Mouse (Mus musculus) limb, embryonic 10.5 days (tissue): ENCODE measurements around the gene Oas1c. TPM values are rescaled to one million over a fixed set of nuclear protein-coding genes. Genes with fewer than 3 reads are reported as not detected.

ENCODE experiments used
- DNase-seq: peaks from one replicate; pipeline ENCODE4 v3.0.0-alpha.2; 2017; ENCODE audit warnings: low spot score
- H3K27ac ChIP-seq: fragments of 300-500 bp; sonication (generic); 2 replicates; pipeline ENCODE4 v1.5.1; 2016; ENCODE audit warnings: mild to moderate bottlenecking
- H3K27me3 ChIP-seq: fragments of 300-500 bp; sonication (generic); 2 replicates; pipeline ENCODE4 v1.6.1; 2016; ENCODE audit warnings: low read depth, mild to moderate bottlenecking; ENCODE audit not compliant: poor library complexity, severe bottlenecking
- H3K36me3 ChIP-seq: fragments of 300-500 bp; sonication (generic); 2 replicates; pipeline ENCODE4 v1.6.1; 2016; ENCODE audit warnings: mild to moderate bottlenecking, moderate library complexity
- H3K4me1 ChIP-seq: fragments of 300-500 bp; sonication (generic); 2 replicates; pipeline ENCODE4 v1.6.1; 2016
- H3K4me3 ChIP-seq: fragments of 300-500 bp; sonication (generic); 2 replicates; pipeline ENCODE4 v1.5.1; 2016; ENCODE audit warnings: mild to moderate bottlenecking, moderate library complexity
- H3K9me3 ChIP-seq: fragments of 300-500 bp; sonication (generic); replicated peaks from 2 replicates; pipeline ENCODE4 v1.6.1; 2016; ENCODE audit warnings: mild to moderate bottlenecking
- WGBS: fragments of 180-500 bp; shearing (Covaris S2); methylation state at CpG from one replicate; pipeline ENCODE4 v1.1.7; 2016; 5-methylcytosine and 5-hydroxymethylcytosine counted together
- polyA plus RNA-seq: library from polyadenylated mRNA; unstranded; fragments of >200 nt; fragmentation: Nextera tagmentation; extraction: Ambion mirVana; gene quantifications from 2 replicates; pipeline ENCODE4 v1.2.1, GENCODE M21; 2016

The Oas1c gene
- 0.23 and 0.43 TPM in 2 replicates for polyA plus RNA-seq

- Histone ChIP-seq H3K27me3 (no peaks in the 10 kb centered on the region), H3K4me3 (peak within 1 kb of the TSS; percentile 39), H3K9me3 (no peaks in the 10 kb centered on the region), H3K36me3 (no peaks in the 10 kb centered on the region), H3K4me1 (peaks cover 16% of the 10 kb centered on the region), H3K27ac (peak within 1 kb of the TSS; percentile 77)
- WGBS: 9% methylated on average over 18 of the region's 18 CpGs
- peak; percentile 75 for DNase-seq
Measured at GRCm38 (mm10) chr5:120811951-120812819, at the start of gene Oas1c. Gene Oas1c (minus strand): TSS chr5:120812514.

DNA sequence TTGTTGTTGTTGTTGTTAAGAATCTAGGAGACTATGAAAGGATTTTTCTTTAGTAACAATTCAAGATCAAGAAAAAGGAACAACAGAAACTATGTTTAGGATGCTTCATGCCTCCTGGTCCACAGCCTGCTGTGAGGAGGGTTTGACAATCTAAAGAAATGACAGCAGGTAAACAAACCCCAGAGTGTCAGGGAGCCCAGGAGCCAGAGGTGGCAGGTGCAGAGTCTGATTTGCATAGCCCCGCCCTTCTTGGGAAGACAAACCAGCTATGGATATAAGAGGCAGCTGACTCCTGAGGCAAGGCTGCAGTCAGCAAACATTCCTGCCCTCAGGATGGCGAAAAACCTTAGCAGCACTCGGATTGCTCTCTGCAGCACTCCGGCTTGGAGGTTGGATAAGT, 48.8 kb upstream of the Oas1c start, which contains the start of gene Oas1h:
TSS of gene Oas1h (plus strand) at position 301 of the 400 bp plus-strand sequence.
- Histone ChIP-seq H3K4me1 (no peaks in the 10 kb centered on the region), H3K4me3 (no peak within 1 kb of the TSS), H3K27ac (no peak within 1 kb of the TSS), H3K27me3 (no peaks in the 10 kb centered on the region), H3K36me3 (no peaks in the 10 kb centered on the region), H3K9me3 (no peaks in the 10 kb centered on the region)
- WGBS: 49% methylated on average over 4 of the region's 4 CpGs
- DNase-seq: no peak

GRCm38 (mm10) chr5:120859241-120859640, 46.9 kb upstream of the Oas1c start:
- no peak overlapping the region for H3K27ac ChIP-seq
- H3K9me3 ChIP-seq: 0 out of 2 replicates have a peak, but pooled peaks cover under 1% of the 10 kb centered on the region
- H3K4me1 ChIP-seq: no peaks in the 10 kb centered on the region
- WGBS: 81% methylated on average over 2 of the region's 2 CpGs
- no peak for DNase-seq
- H3K36me3 ChIP-seq: no peaks in the 10 kb centered on the region
- H3K4me3 ChIP-seq: no peak overlapping the region
- no peaks in the 10 kb centered on the region for H3K27me3 ChIP-seq

DNA sequence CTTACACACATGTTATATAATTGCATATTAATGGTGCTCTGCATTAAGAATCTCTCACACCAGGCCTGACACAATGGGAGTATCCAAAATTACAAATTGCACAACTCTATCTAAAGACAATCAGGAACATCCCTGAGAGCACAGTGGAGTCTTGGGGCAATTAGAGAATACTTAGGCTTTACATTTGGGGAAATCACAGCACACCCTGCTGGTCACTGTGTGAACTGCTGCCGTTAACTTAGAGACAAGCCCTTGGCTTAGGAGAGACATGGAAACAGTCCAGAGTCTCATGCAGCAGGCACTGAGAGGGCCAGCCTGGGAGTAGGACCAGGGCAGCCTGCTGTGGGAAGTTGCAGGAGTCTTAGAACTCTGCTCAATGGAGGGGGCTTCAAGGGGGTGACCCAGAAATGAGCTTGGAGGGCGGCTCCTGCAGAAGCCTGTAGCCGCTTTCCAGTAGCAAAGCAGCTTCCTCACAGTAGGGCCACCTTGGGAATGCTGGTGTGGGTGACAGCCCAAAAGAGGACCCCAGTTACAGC, 37.4 kb upstream of the Oas1c start:
- Histone ChIP-seq H3K27ac (no peak overlapping the region), H3K27me3 (no peaks in the 10 kb centered on the region), H3K9me3 (0 out of 2 replicates have a peak, but pooled peaks cover 1% of the 10 kb centered on the region), H3K4me3 (no peak overlapping the region), H3K36me3 (no peaks in the 10 kb centered on the region), H3K4me1 (no peaks in the 10 kb centered on the region)
- DNase-seq: peak; percentile 40
- 65% methylated on average over 3 of the region's 3 CpGs for WGBS

DNA sequence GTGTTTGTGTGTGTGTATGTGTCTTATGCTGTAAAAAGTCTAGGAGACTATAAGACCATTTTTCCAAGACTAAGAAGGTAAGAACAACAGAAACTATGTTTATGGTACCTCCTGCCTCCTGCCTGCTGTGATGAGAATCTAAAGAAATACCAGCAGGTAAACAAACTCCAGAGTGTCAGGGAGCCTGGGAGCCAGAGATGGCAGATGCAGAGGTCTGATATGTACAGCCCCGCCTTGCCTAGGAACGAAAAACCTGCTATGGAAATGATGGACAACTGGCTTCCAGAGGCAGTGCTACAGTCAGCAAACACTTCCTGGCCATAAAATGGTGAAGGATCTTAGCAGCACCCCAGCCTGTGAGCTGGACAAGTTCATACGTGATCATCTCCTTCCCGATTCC, 34.8 kb upstream of the Oas1c start, which contains the start of gene Oas1f:
TSS of gene Oas1f (plus strand) at position 301 of the 400 bp plus-strand sequence.
- WGBS: 86% methylated on average over 4 of the region's 4 CpGs
- no peaks in the 10 kb centered on the region for H3K4me1 ChIP-seq
- H3K27ac ChIP-seq: no peak within 1 kb of the TSS
- H3K36me3 ChIP-seq: no peaks in the 10 kb centered on the region
- H3K9me3 ChIP-seq: no peaks in the 10 kb centered on the region
- H3K4me3 ChIP-seq: no peak within 1 kb of the TSS
- H3K27me3 ChIP-seq: no peaks in the 10 kb centered on the region
- no peak for DNase-seq

- no peak overlapping the region for H3K4me3 ChIP-seq
- no peak overlapping the region for H3K27ac ChIP-seq
- no peaks in the 10 kb centered on the region for H3K4me1 ChIP-seq
- no peak for DNase-seq
- H3K27me3 ChIP-seq: no peaks in the 10 kb centered on the region
- 83% methylated on average over 3 of the region's 3 CpGs for WGBS
- H3K36me3 ChIP-seq: no peaks in the 10 kb centered on the region
- no peaks in the 10 kb centered on the region for H3K9me3 ChIP-seq
Measured at GRCm38 (mm10) chr5:120844713-120845112, 32.4 kb upstream of the Oas1c start.

- peak; percentile 58 for DNase-seq
- WGBS: 9% methylated on average over 8 of the region's 8 CpGs
- H3K4me3 ChIP-seq: no peak overlapping the region
Measured at GRCm38 (mm10) chr5:120836731-120837585, 24.6 kb upstream of the Oas1c start.

DNA sequence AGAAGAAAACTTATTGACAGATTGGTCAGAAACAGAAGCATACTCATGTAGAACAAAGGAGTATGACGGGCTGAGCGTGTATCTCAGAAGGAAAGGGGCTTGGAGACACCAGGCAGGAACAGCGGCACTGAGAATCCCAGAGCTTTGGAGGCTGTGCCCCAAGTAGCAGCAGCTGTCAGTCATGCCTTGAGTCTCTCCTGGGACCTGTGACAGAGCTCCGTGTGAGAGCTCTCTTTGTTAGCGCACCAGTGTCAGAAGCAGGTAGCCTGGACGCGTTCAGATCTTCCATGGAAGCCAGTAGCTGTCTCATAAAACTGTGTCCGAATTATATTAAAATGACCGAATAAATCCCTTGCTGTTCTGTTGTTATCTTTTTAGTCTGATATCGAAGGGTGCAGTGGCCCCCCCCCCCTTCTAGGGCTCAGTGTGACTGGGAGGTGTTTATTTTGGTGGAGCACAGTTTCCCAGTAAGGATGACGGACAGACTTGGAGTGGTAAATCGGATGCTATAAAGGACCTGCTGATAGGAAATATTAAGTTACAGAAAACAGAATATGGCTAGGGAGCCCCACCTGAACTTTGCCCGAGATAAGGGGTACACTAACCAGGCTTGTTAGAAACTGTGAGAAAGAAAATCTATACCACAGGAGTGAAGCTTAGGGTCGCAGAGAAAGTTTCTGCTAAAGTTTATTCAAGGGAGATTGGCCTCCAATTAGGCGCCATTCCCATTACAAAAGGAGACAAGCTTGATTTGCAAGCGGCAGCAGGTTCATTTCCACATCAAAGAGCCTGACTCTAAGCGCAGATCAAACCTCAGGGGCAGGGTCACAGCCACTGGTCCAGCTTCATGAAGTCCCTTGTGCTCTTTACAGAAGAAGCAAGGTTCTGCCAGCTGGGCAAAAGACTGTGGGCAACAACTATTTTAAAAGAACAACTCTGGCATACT, 21.3 kb upstream of the Oas1c start:
- no peak for DNase-seq
- WGBS: 13% methylated on average over 17 of the region's 17 CpGs
- no peaks in the 10 kb centered on the region for H3K9me3 ChIP-seq
- peaks cover 15% of the 10 kb centered on the region; the same call in 1 of the 2 replicates for H3K27me3 ChIP-seq
- no peak overlapping the region for H3K4me3 ChIP-seq
- H3K4me1 ChIP-seq: no peaks in the 10 kb centered on the region
- H3K27ac ChIP-seq: no peak overlapping the region
- H3K36me3 ChIP-seq: no peaks in the 10 kb centered on the region

More at GRCm38 (mm10) chr5:120836731-120837585, 24.6 kb upstream of the Oas1c start:
- Histone ChIP-seq H3K4me1 (no peaks in the 10 kb centered on the region), H3K27ac (no peak overlapping the region), H3K27me3 (peaks cover 15% of the 10 kb centered on the region; the same call in 1 of the 2 replicates), H3K36me3 (no peaks in the 10 kb centered on the region), H3K9me3 (no peaks in the 10 kb centered on the region)

DNA sequence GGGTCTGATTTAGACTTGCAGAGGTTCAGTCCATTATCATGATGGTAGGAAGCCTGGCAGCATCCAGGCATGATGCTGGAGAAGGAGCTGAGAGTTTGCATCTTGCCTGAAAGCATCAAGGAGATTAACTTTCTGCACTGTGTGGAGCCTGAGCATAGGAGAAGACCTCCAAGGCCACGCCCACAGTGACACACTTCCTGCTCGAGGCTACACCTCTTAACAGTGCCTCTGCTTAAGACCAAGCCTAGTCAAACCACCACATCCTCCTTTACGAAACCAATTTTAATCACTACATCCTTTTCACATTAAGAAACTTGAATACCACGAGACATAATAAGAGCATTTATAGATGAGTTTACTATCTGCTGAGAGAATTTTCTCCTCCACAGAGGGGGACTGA, 18.7 kb upstream of the Oas1c start:
- H3K4me1 ChIP-seq: no peaks in the 10 kb centered on the region
- 87% methylated on average over 4 of the region's 4 CpGs for WGBS
- H3K27ac ChIP-seq: no peak overlapping the region
- H3K36me3 ChIP-seq: no peaks in the 10 kb centered on the region
- H3K27me3 ChIP-seq: peaks cover 15% of the 10 kb centered on the region; the same call in 1 of the 2 replicates
- DNase-seq: no peak
- no peaks in the 10 kb centered on the region for H3K9me3 ChIP-seq
- no peak overlapping the region for H3K4me3 ChIP-seq

DNA sequence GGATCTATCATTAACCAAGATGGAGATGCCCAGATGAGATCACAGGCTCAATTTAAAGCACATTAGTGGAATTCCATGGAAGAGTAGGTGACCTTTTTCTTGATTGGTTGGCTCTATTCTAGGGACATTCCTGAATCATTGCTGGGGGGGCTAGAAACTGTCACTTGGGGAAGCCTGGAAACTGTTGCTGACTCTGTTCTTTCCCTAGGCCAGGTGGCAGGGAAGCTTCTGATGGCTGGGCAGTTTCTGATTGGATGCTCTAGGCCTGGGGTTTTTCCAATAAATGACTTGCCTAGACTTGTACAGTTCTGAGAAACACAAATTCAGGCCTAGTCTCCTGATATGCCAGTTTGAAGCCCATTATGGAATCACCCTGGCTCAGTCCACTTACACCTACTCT, 6.7 kb upstream of the Oas1c start:
- H3K27me3 ChIP-seq: no peaks in the 10 kb centered on the region
- H3K27ac ChIP-seq: no peak overlapping the region
- no peaks in the 10 kb centered on the region for H3K9me3 ChIP-seq
- H3K36me3 ChIP-seq: no peaks in the 10 kb centered on the region
- no peak overlapping the region for H3K4me3 ChIP-seq
- H3K4me1 ChIP-seq: no peaks in the 10 kb centered on the region
- DNase-seq: no peak

DNA sequence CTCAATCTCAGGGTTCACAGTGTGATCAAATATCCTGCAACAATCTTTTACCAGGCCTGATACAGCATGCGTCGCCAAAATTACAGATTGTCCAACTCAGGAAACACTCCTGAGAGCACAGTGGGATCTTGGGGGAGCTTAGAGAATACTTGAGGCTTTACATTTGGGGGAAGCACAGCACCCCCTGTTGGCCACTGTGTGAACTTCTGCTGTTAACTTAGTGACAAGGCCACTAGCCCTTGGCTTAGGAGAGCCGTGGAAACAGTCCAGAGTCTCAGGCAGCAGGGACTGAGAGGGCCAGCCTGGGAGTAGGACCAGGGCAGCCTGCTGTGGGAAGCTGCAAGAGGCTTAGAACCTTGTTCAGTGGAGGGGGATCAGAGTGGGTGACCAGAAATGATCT, 3.6 kb upstream of the Oas1c start:
- no peak overlapping the region for H3K27ac ChIP-seq
- no peak overlapping the region for H3K4me3 ChIP-seq
- WGBS: 71% methylated on average over 3 of the region's 3 CpGs
- no peaks in the 10 kb centered on the region for H3K27me3 ChIP-seq
- DNase-seq: peak; percentile 47
- no peaks in the 10 kb centered on the region for H3K9me3 ChIP-seq
- H3K4me1 ChIP-seq: peaks cover 16% of the 10 kb centered on the region
- H3K36me3 ChIP-seq: no peaks in the 10 kb centered on the region

GRCm38 (mm10) chr5:120813023-120813422, 709 bp upstream of the Oas1c start:
- Histone ChIP-seq H3K4me3 (peak overlapping the region; percentile 39; the same call in 1 of the 2 replicates), H3K27me3 (no peaks in the 10 kb centered on the region), H3K36me3 (no peaks in the 10 kb centered on the region), H3K27ac (peak overlapping the region; percentile 77; the same call in 1 of the 2 replicates), H3K9me3 (no peaks in the 10 kb centered on the region), H3K4me1 (peaks cover 16% of the 10 kb centered on the region)
- WGBS: 86% methylated on average over 6 of the region's 6 CpGs
- DNase-seq: no peak
